ENCODE assay signal across 26 mouse cellular contexts in the genomic region with DNA sequence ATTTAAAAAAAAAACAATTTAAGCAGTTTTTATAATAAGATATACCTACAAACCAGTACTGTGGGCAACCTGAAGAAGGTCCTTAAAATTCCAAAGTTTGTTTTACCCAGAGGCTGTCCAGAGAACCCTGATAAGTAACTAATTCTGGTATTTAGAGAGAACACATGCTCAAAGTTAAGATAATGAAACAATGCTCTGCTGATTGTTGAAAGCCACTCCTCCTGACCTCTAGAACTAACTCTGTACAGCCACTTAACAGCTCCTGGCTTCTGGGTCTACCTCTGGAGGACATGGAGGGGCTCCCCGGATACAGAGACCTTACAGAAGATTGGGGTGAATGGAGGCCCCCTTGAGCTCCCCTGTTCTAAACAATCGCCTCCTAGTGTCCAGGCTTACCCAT. TPM values are rescaled to one million over a fixed set of nuclear protein-coding genes. Genes with fewer than 3 reads are reported as not detected.
DNase-seq lines count a peak whose midpoint lies in the region; ATAC-seq and TF ChIP-seq lines count a peak whose summit lies in the region.
"Had no signal": no experiment of that assay in that cellular context is flagged by ENCODE, and none has a peak within 500 bp of the region (broad histone marks: within the 10 kb centered on the region; RNA-seq: fewer than 3 reads in every experiment).

No protein-coding gene starts in this region.

- 43% methylated on average over 2 of the region's 2 CpGs for WGBS in heart, adult 2 months
- WGBS in heart, embryonic 14.5 days: 0% methylated on average over 2 of the region's 2 CpGs
- 43% methylated on average over 2 of the region's 2 CpGs for WGBS in lung, embryonic 16.5 days
- WGBS in lung, adult 2 months: 46% methylated on average over 2 of the region's 2 CpGs

- no peaks in the 10 kb centered on the region for H3K36me3 ChIP-seq in heart, adult 2 months (ENCODE audit: control insufficient read depth, insufficient read depth, low read length)
- H3K36me3 ChIP-seq in heart, embryonic 14.5 days (ENCODE audit: control insufficient read depth, insufficient read depth, low read length): no peaks in the 10 kb centered on the region
- no peaks in the 10 kb centered on the region for H3K36me3 ChIP-seq in lung, embryonic 16.5 days (ENCODE audit: control insufficient read depth, insufficient read depth, low read length)
- H3K36me3 ChIP-seq: embryonic facial prominence, embryonic 13.5 days; forebrain, embryonic 12.5 days; hindbrain, embryonic 10.5 days; liver, embryonic 15.5 days had no signal

- intact Hi-C loops in heart, adult 2 months (cut with DNase I): no loop called here
- intact Hi-C loops in heart, postnatal 10 days (cut with DNase I): loop anchor here (5.0 kb wide), 1 partner anchor 38 kb away; no protein-coding TSS in a partner anchor

- no peak for DNase-seq in heart, adult 2 months
- no peak for DNase-seq in heart, postnatal 10 days
- no peak for DNase-seq in heart, adult 18-20 months
- DNase-seq in lung, adult 2 months: no peak
- DNase-seq in thymus, postnatal 14 days: no peak
- DNase-seq: adrenal gland, postnatal 14 days; cerebellum, adult 2 months; cerebellum, postnatal 25 days; gastrocnemius, postnatal 25 days; kidney, adult 18-20 months; kidney, postnatal 4 days; layer of hippocampus, adult 9-11 months; midbrain, embryonic 14.5 days; thymus, adult 2 months had no signal

- H3K27me3 ChIP-seq in heart, adult 2 months (ENCODE audit: control insufficient read depth, insufficient read depth, low read length): no peaks in the 10 kb centered on the region
- no peaks in the 10 kb centered on the region for H3K27me3 ChIP-seq in heart, embryonic 14.5 days (ENCODE audit: control insufficient read depth, insufficient read depth, low read length)
- no peaks in the 10 kb centered on the region for H3K27me3 ChIP-seq in lung, embryonic 16.5 days (ENCODE audit: control insufficient read depth, insufficient read depth, low read depth, low read length)
- H3K27me3 ChIP-seq: embryonic facial prominence, embryonic 13.5 days; liver, embryonic 15.5 days had no signal

- no peak for TF ChIP-seq CTCF in heart, adult 2 months (IDR thresholded peaks at IDR 0.05)
- TF ChIP-seq CTCF in lung, adult 2 months (IDR thresholded peaks at IDR 0.05; ENCODE audit: insufficient read depth, low read length): no peak

- peaks cover 10% of the 10 kb centered on the region; the same call in 1 of the 2 replicates for H3K9me3 ChIP-seq in heart, embryonic 14.5 days (ENCODE audit: control insufficient read depth, low read length)
- peaks cover 3% of the 10 kb centered on the region; the same call in 1 of the 2 replicates for H3K9me3 ChIP-seq in lung, embryonic 16.5 days (ENCODE audit: control insufficient read depth, low read length)
- H3K9me3 ChIP-seq: embryonic facial prominence, embryonic 13.5 days; liver, embryonic 15.5 days had no signal

- TF ChIP-seq EP300 in heart, adult 2 months (IDR thresholded peaks at IDR 0.05; ENCODE audit: insufficient read depth, low read depth, low read length): no peak

- peaks cover 2% of the 10 kb centered on the region; the same call in 1 of the 2 replicates for H3K79me2 ChIP-seq in heart, adult 2 months (replicated peaks; ENCODE audit: control insufficient read depth, insufficient read depth, low read length)

- no peak overlapping the region for H3K9ac ChIP-seq in heart, adult 2 months (ENCODE audit: low read depth, low read length)
- peak overlapping the region; percentile 42 for H3K9ac ChIP-seq in heart, embryonic 14.5 days (ENCODE audit: low read length)
- H3K9ac ChIP-seq in lung, embryonic 16.5 days (ENCODE audit: low read length): no peak overlapping the region
- H3K9ac ChIP-seq: embryonic facial prominence, embryonic 13.5 days; forebrain, embryonic 12.5 days; liver, embryonic 15.5 days had no signal

- ATAC-seq in heart, embryonic 14.5 days (ENCODE audit: insufficient number of reproducible peaks, insufficient read depth, low FRiP score, low read depth): peak; percentile 66
- ATAC-seq in lung, embryonic 16.5 days (ENCODE audit: low read depth): peak; percentile 71
- ATAC-seq in megakaryocyte progenitor cell, adult 5-6 weeks (replicated peaks; ENCODE audit: poor library complexity): 0 out of 2 replicates have a peak, but pooled peaks have one; percentile 11
- ATAC-seq: hindbrain, embryonic 16.5 days had no signal

- peak overlapping the region; percentile 56 for H3K4me2 ChIP-seq in heart, embryonic 14.5 days (ENCODE audit: low read length)
- no peak overlapping the region for H3K4me2 ChIP-seq in lung, embryonic 16.5 days (ENCODE audit: low read depth, low read length)
- H3K4me2 ChIP-seq: embryonic facial prominence, embryonic 13.5 days; forebrain, embryonic 12.5 days; liver, embryonic 15.5 days had no signal

- TF ChIP-seq POLR2A in heart, adult 2 months (IDR thresholded peaks at IDR 0.05; ENCODE audit: insufficient read depth, low read depth, low read length): no peak
- TF ChIP-seq POLR2A in lung, adult 2 months (IDR thresholded peaks at IDR 0.05; ENCODE audit: borderline replicate concordance, extremely low read depth, low read depth, low read length): no peak

- peak overlapping the region; percentile 81 for H3K27ac ChIP-seq in heart, adult 2 months
- peak overlapping the region; percentile 93 for H3K27ac ChIP-seq in heart, embryonic 14.5 days (replicated peaks in 1 of 2; ENCODE audit: control insufficient read depth in 1 of 2, insufficient read depth in 1 of 2, low read depth in 2 of 2, low read length in 2 of 2)
- H3K27ac ChIP-seq in lung, embryonic 16.5 days (ENCODE audit: low read length): peak overlapping the region; percentile 92
- H3K27ac ChIP-seq: embryonic facial prominence, embryonic 13.5 days; forebrain, embryonic 12.5 days; hindbrain, embryonic 10.5 days; left cerebral cortex, adult 2 months; liver, embryonic 15.5 days; stomach, postnatal 0 days had no signal

- no peak overlapping the region for H3K4me3 ChIP-seq in heart, adult 2 months
- no peak overlapping the region for H3K4me3 ChIP-seq in heart, embryonic 14.5 days (ENCODE audit: control insufficient read depth in 1 of 2, insufficient read depth in 1 of 2, low read depth in 1 of 2, low read length in 2 of 2)
- no peak overlapping the region for H3K4me3 ChIP-seq in lung, embryonic 16.5 days (ENCODE audit: low read length)
- no peak overlapping the region for H3K4me3 ChIP-seq in lung, adult 2 months (replicated peaks; ENCODE audit: extremely low read depth, low read depth, low read length)
- H3K4me3 ChIP-seq: embryonic facial prominence, embryonic 13.5 days; erythroblast, embryonic 14.5 days; forebrain, embryonic 12.5 days; hindbrain, embryonic 10.5 days; left cerebral cortex, adult 2 months; liver, embryonic 15.5 days; megakaryocyte, embryonic 14.5 days had no signal

- H3K4me1 ChIP-seq in heart, adult 2 months (ENCODE audit: control insufficient read depth, insufficient read depth, low read length): peaks cover 7% of the 10 kb centered on the region; the same call in 1 of the 2 replicates
- peaks cover 25 to 53% of the 10 kb centered on the region in 2 experiments for H3K4me1 ChIP-seq in heart, embryonic 14.5 days (ENCODE audit: control insufficient read depth in 2 of 2, insufficient read depth in 2 of 2, low read length in 2 of 2)
- peaks cover 5% of the 10 kb centered on the region for H3K4me1 ChIP-seq in lung, embryonic 16.5 days (replicated peaks; ENCODE audit: control insufficient read depth, insufficient read depth, low read length)
- H3K4me1 ChIP-seq in lung, adult 2 months (ENCODE audit: control insufficient read depth, insufficient read depth, low read length): peaks cover 4% of the 10 kb centered on the region
- H3K4me1 ChIP-seq: embryonic facial prominence, embryonic 13.5 days; forebrain, embryonic 12.5 days had no signal

RNA-seq across cellular contexts. Expression of gene Hopx, which starts 15.0 kb away (rescaled TPM):
- 100 to 1,000 TPM; 367 to 385 TPM for total RNA-seq in heart, adult 2 months (2021)
- polyA plus RNA-seq in heart, adult 2 months (2012; rRNA removed): 284 and 285 TPM in 2 replicates
- total RNA-seq in heart, postnatal 10 days (2021): 100 to 1,000 TPM; 498 to 553 TPM
- 30.1 and 34.0 TPM in 2 replicates for polyA plus RNA-seq in heart, embryonic 14.5 days (2014; fragmentation: Nextera tagmentation; extraction: Ambion mirVana)
- total RNA-seq in heart, adult 18-20 months (2021): 100 to 1,000 TPM; 417 to 443 TPM
- polyA plus RNA-seq in lung, embryonic 16.5 days (2015; fragmentation: Nextera tagmentation; extraction: Ambion mirVana): 13.6 and 18.1 TPM in 2 replicates
- 592 and 698 TPM in 2 replicates for polyA plus RNA-seq in lung, adult 2 months (2012; rRNA removed)
- total RNA-seq in megakaryocyte progenitor cell, adult 5-6 weeks (2015): 5.5 TPM in 2 replicates
- 1.5 and 3.2 TPM in 2 replicates for total RNA-seq in megakaryocyte progenitor cell, adult 5-6 weeks (2017)

Comparison
In these comparisons a context has a peak if more than half of its experiments do, and no peak if none do; other contexts are left out.
1. ATAC-seq: peak in every context shown above with its lines; median percentile 71 in lung, embryonic 16.5 days; 66 in heart, embryonic 14.5 days; 11 in megakaryocyte progenitor cell, adult 5-6 weeks.
2. RNA of gene Hopx, which starts 15.0 kb away (total RNA-seq): 498 to 553 TPM in heart, postnatal 10 days, 417 to 443 TPM in heart, adult 18-20 months and 367 to 385 TPM in heart, adult 2 months; 1.5 to 5.5 TPM in megakaryocyte progenitor cell, adult 5-6 weeks; every median in the first group is over 10 times any median in the second.
3. Peak in every context shown above with its lines, with median percentiles within 50 percentile points of each other: H3K27ac ChIP-seq.